Mouse (Mus musculus) liver, adult 2 months (tissue): ENCODE results near the gene 4931406P16Rik. TPM values are rescaled to one million over a fixed set of nuclear protein-coding genes. Genes with fewer than 3 reads are reported as not detected.

Source experiments
- DNase-seq: peaks from one replicate; pipeline ENCODE4 v3.0.0-alpha.2; 2011; ENCODE audit warnings: low read depth, low spot score; ENCODE audit errors: extremely low read depth
- H3K27ac ChIP-seq: fragments of 200-500 bp; replicated peaks from 2 replicates; pipeline ENCODE4 v1.5.1; 2012; ENCODE audit warnings: low read depth, mild to moderate bottlenecking, control low read depth, inconsistent platforms, low read length; ENCODE audit not compliant: insufficient read depth
- H3K27me3 ChIP-seq: fragments of 200-500 bp; 2 replicates; pipeline ENCODE4 v1.6.1; 2012; ENCODE audit warnings: mild to moderate bottlenecking, moderate library complexity, low read length, inconsistent platforms; ENCODE audit not compliant: control insufficient read depth, insufficient read depth
- H3K36me3 ChIP-seq: fragments of 200-500 bp; 2 replicates; pipeline ENCODE4 v1.6.1; 2012; ENCODE audit warnings: low read length, inconsistent platforms; ENCODE audit not compliant: control insufficient read depth, insufficient read depth
- H3K4me1 ChIP-seq: fragments of 200-500 bp; 2 replicates; pipeline ENCODE4 v1.6.1; 2011; ENCODE audit warnings: low read length; ENCODE audit not compliant: control insufficient read depth, insufficient read depth
- H3K4me3 ChIP-seq: fragments of 200-500 bp; 2 replicates; pipeline ENCODE4 v1.5.1; 2011; ENCODE audit warnings: low read depth, mild to moderate bottlenecking, control low read depth, low read length, moderate library complexity; ENCODE audit not compliant: insufficient read depth
- H3K79me2 ChIP-seq: fragments of 200-500 bp; 2 replicates; pipeline ENCODE4 v1.6.1; 2012; ENCODE audit warnings: inconsistent platforms, mild to moderate bottlenecking, low read length, moderate library complexity; ENCODE audit not compliant: control insufficient read depth, insufficient read depth
- H3K9ac ChIP-seq: fragments of 200-500 bp; 2 replicates; pipeline ENCODE4 v1.6.1; 2012; ENCODE audit warnings: low read depth, mild to moderate bottlenecking, control low read depth, inconsistent platforms, low read length
- CTCF ChIP-seq: fragments of 200-500 bp; IDR thresholded peaks from 2 replicates; pipeline ENCODE4 v1.5.1; 2011; ENCODE audit warnings: low read depth, low read length, control low read depth
- POLR2A ChIP-seq: fragments of 200-500 bp; IDR thresholded peaks from 2 replicates; pipeline ENCODE4 v1.6.1; 2011; ENCODE audit warnings: low read length, control low read depth; ENCODE audit not compliant: insufficient read depth; ENCODE audit errors: extremely low read depth
- WGBS: fragments of 180-500 bp; shearing (Covaris S2); methylation state at CpG from one replicate; pipeline ENCODE4 v1.1.7; 2018; 5-methylcytosine and 5-hydroxymethylcytosine counted together
- polyA plus RNA-seq: library from polyadenylated mRNA; depleted of rRNA; stranded (reverse); fragments of >200 nt; gene quantifications from 2 replicates; pipeline ENCODE4 v1.2.3, GENCODE M21; 2012
- total RNA-seq: library from RNA; depleted of rRNA; stranded (reverse); fragments of >200 nt; gene quantifications from 2 replicates; pipeline ENCODE4 v1.2.3, GENCODE M21; 2014

The 4931406P16Rik gene
- total and polyA plus RNA-seq, 2 experiments = 10.1 to 11.7 TPM

DNA sequence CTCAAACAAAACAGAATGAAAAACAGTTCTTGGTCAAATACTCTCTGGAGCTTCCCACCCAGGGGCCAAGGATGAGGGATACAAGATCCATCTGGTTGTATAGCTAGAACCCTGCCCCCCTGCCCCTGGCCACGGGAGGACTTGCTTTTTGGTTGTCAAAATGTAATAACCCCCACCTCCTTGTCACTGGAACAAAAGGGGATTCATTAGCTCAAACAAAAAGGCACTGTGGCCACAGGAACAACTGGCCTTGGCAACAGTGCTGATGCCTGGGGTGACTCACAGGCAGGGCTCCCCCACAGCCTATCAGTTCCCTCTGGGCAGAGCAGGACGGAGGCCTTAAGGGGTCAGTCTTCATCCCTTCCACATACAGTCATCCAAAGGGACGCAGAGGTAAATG is 6.6 kb upstream of the 4931406P16Rik start:
- 75% methylated on average over 3 of the region's 3 CpGs for WGBS
- no peaks in the 10 kb centered on the region for H3K36me3 ChIP-seq
- no peak for TF ChIP-seq POLR2A
- no peak for TF ChIP-seq CTCF
- H3K4me3 ChIP-seq = no peak overlapping the region
- H3K27ac ChIP-seq = no peak overlapping the region
- no peak for DNase-seq
- H3K27me3 ChIP-seq = no peaks in the 10 kb centered on the region
- no peaks in the 10 kb centered on the region for H3K79me2 ChIP-seq
- H3K9ac ChIP-seq = no peak overlapping the region
- no peaks in the 10 kb centered on the region for H3K4me1 ChIP-seq

DNA sequence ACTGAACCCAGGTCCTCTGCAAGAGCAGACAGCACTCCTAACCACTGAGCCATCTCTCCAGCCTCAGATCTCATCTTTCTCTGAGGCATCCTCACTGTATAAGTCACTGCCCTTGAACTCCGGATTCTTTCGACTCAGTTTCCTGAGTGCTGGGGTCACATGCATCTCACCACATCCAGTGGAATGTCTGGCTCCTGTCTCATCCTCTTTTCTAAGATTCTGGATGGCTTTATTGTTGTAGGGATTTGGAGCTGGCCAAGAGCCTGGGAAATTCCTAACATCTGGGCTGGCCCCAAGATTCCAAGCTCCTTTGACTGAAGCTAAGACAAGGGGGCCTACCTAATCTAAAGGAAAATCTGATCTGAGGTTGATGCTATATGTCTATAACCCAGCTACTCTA is 5.8 kb upstream of the 4931406P16Rik start:
- no peak overlapping the region for H3K9ac ChIP-seq

GRCm38 (mm10) chr7:34317901-34318476 is 4.6 kb upstream of the 4931406P16Rik start:
- TF ChIP-seq POLR2A (no peak), CTCF (no peak)
- Histone ChIP-seq H3K36me3 (no peaks in the 10 kb centered on the region), H3K4me1 (peaks cover 1% of the 10 kb centered on the region), H3K27me3 (no peaks in the 10 kb centered on the region), H3K9ac (no peak overlapping the region), H3K4me3 (no peak overlapping the region), H3K27ac (no peak overlapping the region), H3K79me2 (peaks cover under 1% of the 10 kb centered on the region; the same call in 1 of the 2 replicates)
- no peak for DNase-seq
- 86% methylated on average over 7 of the region's 7 CpGs for WGBS

More for the DNA sequence above, 5.8 kb upstream of the 4931406P16Rik start:
- Histone ChIP-seq H3K27me3 (no peaks in the 10 kb centered on the region), H3K27ac (no peak overlapping the region), H3K36me3 (no peaks in the 10 kb centered on the region), H3K4me3 (no peak overlapping the region), H3K4me1 (no peaks in the 10 kb centered on the region), H3K79me2 (no peaks in the 10 kb centered on the region)
- TF ChIP-seq POLR2A (no peak), CTCF (no peak)
- WGBS = 70% methylated on average over 2 of the region's 2 CpGs
- DNase-seq = no peak

DNA sequence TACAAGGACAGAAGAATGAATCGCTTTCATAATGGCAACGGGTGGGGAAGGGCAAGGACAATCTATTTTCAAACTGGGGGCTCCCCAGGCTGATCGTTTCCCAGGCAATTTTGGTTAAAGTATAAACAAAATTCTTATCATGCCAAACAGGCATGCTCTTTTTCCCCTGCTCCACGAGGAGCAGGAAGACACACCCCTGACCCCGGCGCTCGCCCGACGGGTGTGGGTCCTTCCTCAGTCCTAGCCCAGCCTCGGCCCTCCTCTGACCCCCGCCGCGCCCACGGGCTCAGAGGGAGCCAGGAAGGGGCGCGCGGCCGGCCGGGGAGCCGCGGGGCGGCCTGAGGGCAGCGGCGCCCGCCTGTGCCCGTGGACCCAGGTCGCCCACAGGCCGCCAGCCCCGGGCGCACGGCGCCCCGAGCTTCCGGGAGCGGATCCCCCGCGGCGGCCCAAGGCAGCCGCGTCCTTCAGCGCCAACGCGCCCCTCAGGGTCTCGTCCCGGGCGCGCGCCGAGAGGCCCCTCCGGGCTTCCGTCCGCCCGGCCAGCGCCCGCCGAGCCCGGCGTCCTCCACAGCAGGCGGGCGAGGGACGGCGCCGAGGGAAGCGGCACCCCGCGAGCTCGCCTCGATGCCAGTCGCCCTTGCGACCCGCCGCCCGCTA is 437 bp downstream of the 4931406P16Rik start:
- H3K27me3 ChIP-seq = no peaks in the 10 kb centered on the region
- peaks cover 4% of the 10 kb centered on the region; the same call in 1 of the 2 replicates for H3K36me3 ChIP-seq
- peak overlapping the region; percentile 91 for H3K4me3 ChIP-seq
- TF ChIP-seq CTCF (no peak), POLR2A (no peak)
- H3K4me1 ChIP-seq = peaks cover 5% of the 10 kb centered on the region
- H3K27ac ChIP-seq = peak overlapping the region; percentile 84
- under 1% methylated on average over 72 of the region's 73 CpGs for WGBS
- peak; percentile 72 for DNase-seq
- H3K9ac ChIP-seq = peak overlapping the region; percentile 99
- peaks cover 19% of the 10 kb centered on the region; the same call in 1 of the 2 replicates for H3K79me2 ChIP-seq

GRCm38 (mm10) chr7:34309186-34309764 is 4.1 kb downstream of the 4931406P16Rik start:
- WGBS = 76% methylated on average over 5 of the region's 5 CpGs
- Histone ChIP-seq H3K36me3 (peaks cover 4% of the 10 kb centered on the region; the same call in 1 of the 2 replicates), H3K4me1 (peaks cover 11% of the 10 kb centered on the region), H3K27ac (0 out of 2 replicates have a peak overlapping the region, but pooled peaks have one; percentile 35), H3K27me3 (no peaks in the 10 kb centered on the region), H3K79me2 (peaks cover 34% of the 10 kb centered on the region; the same call in 1 of the 2 replicates), H3K4me3 (no peak overlapping the region), H3K9ac (no peak overlapping the region)
- TF ChIP-seq CTCF = no peak
- TF ChIP-seq POLR2A = no peak
- no peak for DNase-seq
